Mouse (Mus musculus): ENCODE data around the gene Vmn1r120. TPM values are rescaled to one million over a fixed set of nuclear protein-coding genes. Genes with fewer than 3 reads are reported as not detected.

Vmn1r120 gene
- not detected for polyA plus RNA-seq (2017; shearing (Covaris generic))

GRCm38 (mm10) chr7:21053684-21054083 is at the start of gene Vmn1r120:
Gene Vmn1r120, minus strand, starts transcription at chr7:21053784.

DNA sequence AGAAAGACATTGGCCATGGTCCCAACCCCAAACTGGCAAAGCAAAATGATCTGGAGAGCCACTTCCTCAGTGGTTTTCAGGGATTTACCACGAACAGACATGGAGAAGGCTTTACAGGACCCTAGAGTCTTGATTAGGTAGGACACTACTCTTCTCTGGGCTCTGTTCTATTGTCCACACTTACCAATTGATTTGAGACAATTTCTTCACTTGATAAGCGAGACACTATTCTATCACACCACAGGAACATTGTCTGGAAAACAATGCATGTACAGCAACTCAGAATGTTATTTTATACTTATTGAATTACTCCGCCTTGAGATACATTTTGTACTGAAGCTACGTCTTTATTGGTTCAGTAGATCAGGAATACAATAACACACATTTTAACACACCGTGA is 44.8 kb upstream of the Vmn1r120 start, which contains the start of gene Vmn1r121:
Vmn1r121 (minus strand) TSS at position 101 of the 400 bp plus-strand sequence.

GRCm38 (mm10) chr7:21012355-21012754 is 41.2 kb downstream of the Vmn1r120 start, which contains the start of gene Vmn1r119:
Gene Vmn1r119, minus strand, starts transcription at chr7:21012455.

Other genes with a start within 250 kb of the Vmn1r120 start
- not detected for gene Vmn1r114, start 241.6 kb downstream of the Vmn1r120 start, polyA plus RNA-seq (2017; shearing (Covaris generic))
- not detected for gene Vmn1r115, start 208.8 kb downstream of the Vmn1r120 start, polyA plus RNA-seq (2017; shearing (Covaris generic))
- not detected for gene Vmn1r116, start 181.5 kb downstream of the Vmn1r120 start, polyA plus RNA-seq (2017; shearing (Covaris generic))
- not detected for gene Vmn1r117, start 169.7 kb downstream of the Vmn1r120 start, polyA plus RNA-seq (2017; shearing (Covaris generic))
- gene Vmn1r118, start 141.4 kb downstream of the Vmn1r120 start, polyA plus RNA-seq (2017; shearing (Covaris generic)): not detected
- not detected for gene Vmn1r119, start 41.3 kb downstream of the Vmn1r120 start, polyA plus RNA-seq (2017; shearing (Covaris generic))
- gene Vmn1r121, start 44.7 kb upstream of the Vmn1r120 start, polyA plus RNA-seq (2017; shearing (Covaris generic)): not detected
- not detected for gene Vmn1r122, start 80.3 kb upstream of the Vmn1r120 start, polyA plus RNA-seq (2017; shearing (Covaris generic))
- not detected for gene Vmn1r123, start 108.4 kb upstream of the Vmn1r120 start, polyA plus RNA-seq (2017; shearing (Covaris generic))
- not detected for gene Gm5157, start 136.6 kb upstream of the Vmn1r120 start, polyA plus RNA-seq (2017; shearing (Covaris generic))
- not detected for gene Vmn1r124, start 206.8 kb upstream of the Vmn1r120 start, polyA plus RNA-seq (2017; shearing (Covaris generic))
- gene Vmn1r125, start 218.4 kb upstream of the Vmn1r120 start, polyA plus RNA-seq (2017; shearing (Covaris generic)): not detected
- gene Vmn1r126, start 247.7 kb upstream of the Vmn1r120 start, polyA plus RNA-seq (2017; shearing (Covaris generic)): not detected

Measured in effector memory CD4-positive, alpha-beta T cell, adult 5 months (primary cell).